Mouse (Mus musculus): ENCODE results near the gene Fbxw15.
"Not testable (repeated sequence)": the region's sequence is repeated elsewhere in the genome, so short reads cannot be mapped to it uniquely, and the experiment has no call there.

Fbxw15 gene

GRCm38 (mm10) chr9:109568162-109568561 is at the start of gene Fbxw15:
Gene Fbxw15, minus strand, starts transcription at chr9:109568262.
- in situ Hi-C loops (cut with MseI, MboI): not testable (repeated sequence)

- in situ Hi-C loops (cut with MseI, MboI): not testable (repeated sequence)
Observed at GRCm38 (mm10) chr9:109606837-109607236, 38.8 kb upstream of the Fbxw15 start.

- in situ Hi-C loops (cut with MseI, MboI): not testable (repeated sequence)
Observed at GRCm38 (mm10) chr9:109602128-109602527, 34.1 kb upstream of the Fbxw15 start.

- in situ Hi-C loops (cut with MseI, MboI): no loop called here
Observed at GRCm38 (mm10) chr9:109597226-109597625, 29.2 kb upstream of the Fbxw15 start.

- in situ Hi-C loops (cut with MseI, MboI): no loop called here
Observed at GRCm38 (mm10) chr9:109594866-109595265, 26.8 kb upstream of the Fbxw15 start.

- in situ Hi-C loops (cut with MseI, MboI): no loop called here
Observed at GRCm38 (mm10) chr9:109565546-109565945, 2.5 kb downstream of the Fbxw15 start.

GRCm38 (mm10) chr9:109562106-109562505 is 6.0 kb downstream of the Fbxw15 start:
- in situ Hi-C loops (cut with MseI, MboI): not testable (repeated sequence)

- in situ Hi-C loops (cut with MseI, MboI): no loop called here
Observed at GRCm38 (mm10) chr9:109552483-109552882, 15.6 kb downstream of the Fbxw15 start.

- in situ Hi-C loops (cut with MseI, MboI): not testable (repeated sequence)
Observed at GRCm38 (mm10) chr9:109549666-109550065, 18.4 kb downstream of the Fbxw15 start.

- in situ Hi-C loops (cut with MseI, MboI): loop anchor here in 1 of 2 experiments (5.0 kb wide), 1 partner anchor 86 kb away; no protein-coding TSS in a partner anchor
Observed at GRCm38 (mm10) chr9:109523385-109524064, 44.5 kb downstream of the Fbxw15 start.
